Mouse (Mus musculus) left cerebral cortex, postnatal 4 days (tissue): Measurements from ENCODE around the gene Tmem252. TPM values are rescaled to one million over a fixed set of nuclear protein-coding genes. Genes with fewer than 3 reads are reported as not detected.

Experiments used
- DNase-seq: peaks from one replicate; pipeline ENCODE4 v3.0.0-alpha.2; 2022
- intact Hi-C: fragments of 180-260 bp; cut with DNase I; formaldehyde crosslinking; loops from one replicate; pipeline ENCODE4 v1.15.1; 2025
- total RNA-seq, 2 experiments: library from RNA; stranded (reverse); gene quantifications; 2 replicates each; pipeline ENCODE4 v1.2.3; 2021

Tmem252 gene
- total RNA-seq, 2 experiments from 2014 or later: 0.50 to 0.76 TPM

GRCm38 (mm10) chr19:24718021-24718420, 44.2 kb downstream of the Tmem252 start:
- intact Hi-C loops: no loop called here
- no peak for DNase-seq

- intact Hi-C loops: no loop called here
- no peak for DNase-seq
Measured at GRCm38 (mm10) chr19:24719504-24719903, 45.7 kb downstream of the Tmem252 start.

GRCm38 (mm10) chr19:24720448-24720847, 46.6 kb downstream of the Tmem252 start:
- no peak for DNase-seq

GRCm38 (mm10) chr19:24724362-24724761, 50.6 kb downstream of the Tmem252 start:
- intact Hi-C loops: no loop called here

More at GRCm38 (mm10) chr19:24720448-24720847, 46.6 kb downstream of the Tmem252 start:
- intact Hi-C loops: no loop called here

GRCm38 (mm10) chr19:24730661-24731060, 56.9 kb downstream of the Tmem252 start:
- intact Hi-C loops: no loop called here
- peak; percentile 12 for DNase-seq

More at GRCm38 (mm10) chr19:24724362-24724761, 50.6 kb downstream of the Tmem252 start:
- DNase-seq: no peak

Other genes with a start within 250 kb of the Tmem252 start
- 10 to 100 TPM; 26.3 to 33.6 TPM for gene Fam122a, start 196.7 kb upstream of the Tmem252 start, total RNA-seq
- 1 to 10 TPM; 3.6 to 5.6 TPM for gene Pip5k1b, start 118.1 kb upstream of the Tmem252 start, total RNA-seq
- 1 to 10 TPM; 5.0 to 7.2 TPM for gene Pgm5, start 187.8 kb downstream of the Tmem252 start, total RNA-seq
- 100 to 1,000 TPM; 136 to 140 TPM for gene Gm10053, start 201.7 kb downstream of the Tmem252 start, total RNA-seq
- not detected for gene Foxd4, start 227.2 kb downstream of the Tmem252 start, total RNA-seq